Mouse (Mus musculus) lung, embryonic 16.5 days (tissue): ENCODE results near the gene Zpr1. TPM values are rescaled to one million over a fixed set of nuclear protein-coding genes. Genes with fewer than 3 reads are reported as not detected.
A peak's percentile ranks its signal among the peaks of the same experiment; 100 is the strongest.

Experiments
- ATAC-seq: fragments of 200-750 bp; cut with Nextera tagmentation; 2 replicates; pipeline ENCODE4 v1.8.0; 2017; ENCODE audit warnings: low read depth, mild to moderate bottlenecking, moderate library complexity
- H3K27ac ChIP-seq: fragments of 300-500 bp; sonication (generic); 2 replicates; pipeline ENCODE4 v1.5.1; 2014; ENCODE audit warnings: mild to moderate bottlenecking, control low read depth, low read length
- H3K27me3 ChIP-seq: fragments of 300-500 bp; sonication (generic); 2 replicates; pipeline ENCODE4 v1.6.1; 2014; ENCODE audit warnings: low read depth, low read length, mixed read lengths; ENCODE audit not compliant: control insufficient read depth, insufficient read depth
- H3K36me3 ChIP-seq: fragments of 300-500 bp; sonication (generic); 2 replicates; pipeline ENCODE4 v1.6.1; 2014; ENCODE audit warnings: low read length; ENCODE audit not compliant: control insufficient read depth, insufficient read depth
- H3K4me1 ChIP-seq: fragments of 300-500 bp; sonication (generic); replicated peaks from 2 replicates; pipeline ENCODE4 v1.6.1; 2014; ENCODE audit warnings: low read length, mixed read lengths; ENCODE audit not compliant: control insufficient read depth, insufficient read depth
- H3K4me2 ChIP-seq: fragments of 300-500 bp; sonication (generic); 2 replicates; pipeline ENCODE4 v1.6.1; 2014; ENCODE audit warnings: low read depth, low read length, control low read depth
- H3K4me3 ChIP-seq: fragments of 300-500 bp; sonication (generic); 2 replicates; pipeline ENCODE4 v1.5.1; 2014; ENCODE audit warnings: mild to moderate bottlenecking, low read length, control low read depth
- H3K9ac ChIP-seq: fragments of 300-500 bp; sonication (generic); 2 replicates; pipeline ENCODE4 v1.6.1; 2014; ENCODE audit warnings: low read length, control low read depth
- H3K9me3 ChIP-seq: fragments of 300-500 bp; sonication (generic); 2 replicates; pipeline ENCODE4 v1.6.1; 2016; ENCODE audit warnings: low read length; ENCODE audit not compliant: control insufficient read depth
- whole genome bisulfite sequencing: fragments of 180-500 bp; shearing (Covaris S2); extraction: QIAGEN DNeasy Blood & Tissue Kit; methylation state at CpG from one replicate; pipeline ENCODE4 v1.1.7; 2014; 5-methylcytosine and 5-hydroxymethylcytosine counted together
- polyA plus RNA-seq: library from polyadenylated mRNA; unstranded; fragments of >200 nt; fragmentation: Nextera tagmentation; extraction: Ambion mirVana; gene quantifications from 2 replicates; pipeline ENCODE4 v1.2.1, GENCODE M21; 2015

The Zpr1 gene
- polyA plus RNA-seq, 1 experiment from 2014 or later, result 44.8 TPM

DNA sequence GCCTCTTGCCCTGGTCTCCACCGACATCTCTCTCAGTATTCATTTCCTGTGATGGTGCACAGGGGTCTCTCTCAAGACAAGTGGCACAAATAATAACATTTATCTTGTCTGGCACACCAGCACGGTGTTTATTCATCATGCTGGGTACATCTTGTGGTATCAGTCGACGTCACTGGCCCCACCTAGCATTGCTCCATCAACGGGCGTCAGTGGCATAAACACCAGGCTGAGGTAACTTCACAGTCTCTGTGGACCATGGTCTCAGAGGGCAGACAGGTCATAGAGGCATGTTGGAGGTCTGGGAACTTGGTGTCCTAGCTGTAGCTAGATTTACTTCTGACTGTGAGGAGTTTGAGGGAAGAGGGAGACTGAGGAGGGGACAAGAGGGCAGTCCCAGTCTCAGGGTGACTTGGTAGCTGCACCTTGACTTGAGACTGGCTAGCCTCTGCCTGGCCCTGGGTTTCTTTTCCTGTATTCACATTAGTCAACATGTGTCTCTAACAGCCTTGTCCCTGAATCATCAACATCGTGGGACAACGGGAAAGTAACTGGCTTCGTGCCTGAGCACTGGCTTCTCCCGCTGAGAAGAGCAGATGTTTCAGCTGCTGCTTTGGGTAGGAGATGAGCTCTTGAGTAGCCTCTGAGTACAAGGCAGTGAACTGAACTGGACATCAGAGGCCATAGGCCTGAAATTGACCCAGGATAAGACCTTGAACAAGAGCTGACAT is 16.0 kb upstream of the Zpr1 start:
- no peaks in the 10 kb centered on the region for H3K9me3 ChIP-seq
- ATAC-seq, result no peak
- no peaks in the 10 kb centered on the region for H3K27me3 ChIP-seq
- H3K4me3 ChIP-seq, result no peak overlapping the region
- WGBS, result 72% methylated on average over 10 of the region's 10 CpGs
- no peak overlapping the region for H3K27ac ChIP-seq
- no peaks in the 10 kb centered on the region for H3K36me3 ChIP-seq
- H3K9ac ChIP-seq, result no peak overlapping the region
- H3K4me2 ChIP-seq, result no peak overlapping the region
- no peaks in the 10 kb centered on the region for H3K4me1 ChIP-seq

DNA sequence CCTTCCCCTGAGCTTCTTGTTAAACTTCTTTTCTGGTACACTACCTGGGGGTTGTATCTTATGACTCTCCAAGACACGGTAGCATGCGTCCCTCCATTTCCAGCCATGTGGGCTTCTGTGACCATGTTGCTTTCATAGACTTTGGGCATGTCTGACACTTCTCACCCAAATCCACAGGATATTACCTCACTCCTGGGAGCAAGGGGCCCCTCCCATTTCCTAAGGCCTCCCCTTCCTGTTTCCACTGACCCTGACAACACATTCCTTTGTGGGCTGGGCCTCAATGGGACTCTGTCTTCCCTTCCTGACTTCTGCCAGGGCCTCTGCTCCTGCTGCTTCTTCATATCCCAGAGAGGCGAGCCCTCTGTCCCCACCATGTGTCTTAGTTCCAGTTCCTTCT is 15.3 kb upstream of the Zpr1 start:
- 0 out of 2 replicates have a peak overlapping the region, but pooled peaks have one; percentile 17 for H3K27ac ChIP-seq
- H3K9ac ChIP-seq, result no peak overlapping the region
- peak; percentile 43; the same call in 1 of the 2 replicates for ATAC-seq
- no peaks in the 10 kb centered on the region for H3K9me3 ChIP-seq
- no peak overlapping the region for H3K4me3 ChIP-seq
- no peaks in the 10 kb centered on the region for H3K4me1 ChIP-seq
- no peaks in the 10 kb centered on the region for H3K27me3 ChIP-seq
- no peaks in the 10 kb centered on the region for H3K36me3 ChIP-seq
- H3K4me2 ChIP-seq, result no peak overlapping the region
- WGBS, result 70% methylated on average over 3 of the region's 3 CpGs

DNA sequence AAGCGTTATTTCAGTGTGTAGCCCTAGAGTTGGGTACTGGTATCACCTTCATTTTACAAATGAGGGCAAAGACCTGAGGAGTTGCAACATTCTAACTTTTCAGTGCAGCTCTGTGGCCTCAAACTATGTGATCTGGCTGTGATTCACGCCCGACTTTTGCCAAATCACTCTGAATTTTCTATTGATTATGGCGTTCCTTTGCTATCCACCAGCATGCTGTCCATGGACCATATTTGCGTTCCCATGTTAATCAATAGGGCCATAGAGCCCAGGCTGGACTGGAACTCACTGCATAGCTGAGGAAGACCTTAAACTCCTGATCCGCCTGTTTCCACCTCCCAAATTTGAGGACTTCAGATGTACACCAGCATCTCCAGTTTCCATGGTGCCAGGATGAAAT is 13.8 kb upstream of the Zpr1 start:
- Histone ChIP-seq H3K9me3 (no peaks in the 10 kb centered on the region), H3K9ac (no peak overlapping the region), H3K27ac (no peak overlapping the region), H3K36me3 (no peaks in the 10 kb centered on the region), H3K27me3 (no peaks in the 10 kb centered on the region), H3K4me2 (no peak overlapping the region), H3K4me3 (no peak overlapping the region), H3K4me1 (no peaks in the 10 kb centered on the region)
- WGBS, result 89% methylated on average over 6 of the region's 6 CpGs
- ATAC-seq, result no peak

DNA sequence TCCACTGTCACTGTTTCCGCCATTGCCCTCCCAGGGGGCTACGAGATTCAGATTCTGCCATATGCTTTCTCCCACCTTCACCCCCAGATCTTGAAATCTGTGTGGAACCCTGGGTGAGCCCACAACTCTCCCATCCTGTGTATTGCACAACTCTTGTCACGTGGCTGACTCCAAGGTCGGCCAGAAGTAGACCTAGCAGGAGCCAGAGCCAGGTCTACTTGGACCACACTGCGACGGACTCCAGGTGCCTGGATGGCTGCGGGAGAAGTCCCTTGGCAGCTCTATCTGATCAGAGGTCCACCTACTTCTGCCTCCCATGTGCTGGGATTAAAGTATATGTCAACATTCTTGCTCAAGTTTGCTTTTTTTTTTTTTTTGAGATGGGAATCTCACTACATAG is 11.7 kb upstream of the Zpr1 start:
- Histone ChIP-seq H3K27ac (no peak overlapping the region), H3K4me2 (no peak overlapping the region), H3K27me3 (no peaks in the 10 kb centered on the region), H3K36me3 (no peaks in the 10 kb centered on the region), H3K9ac (no peak overlapping the region), H3K4me1 (no peaks in the 10 kb centered on the region), H3K9me3 (no peaks in the 10 kb centered on the region), H3K4me3 (no peak overlapping the region)
- ATAC-seq, result no peak
- 74% methylated on average over 7 of the region's 7 CpGs for WGBS

- 35% methylated on average over 7 of the region's 7 CpGs for WGBS
- Histone ChIP-seq H3K9me3 (no peaks in the 10 kb centered on the region), H3K4me2 (no peak within 1 kb of the TSS), H3K9ac (no peak within 1 kb of the TSS), H3K27ac (no peak within 1 kb of the TSS), H3K27me3 (peaks cover 9% of the 10 kb centered on the region), H3K36me3 (no peaks in the 10 kb centered on the region), H3K4me3 (no peak within 1 kb of the TSS), H3K4me1 (peaks cover under 1% of the 10 kb centered on the region; the same call in 1 of the 2 replicates)
- no peak for ATAC-seq
Measured at GRCm38 (mm10) chr9:46268343-46268873, 4.5 kb upstream of the Zpr1 start, which contains the start of gene Apoa5. Gene Apoa5 (plus strand): TSS chr9:46268633.

DNA sequence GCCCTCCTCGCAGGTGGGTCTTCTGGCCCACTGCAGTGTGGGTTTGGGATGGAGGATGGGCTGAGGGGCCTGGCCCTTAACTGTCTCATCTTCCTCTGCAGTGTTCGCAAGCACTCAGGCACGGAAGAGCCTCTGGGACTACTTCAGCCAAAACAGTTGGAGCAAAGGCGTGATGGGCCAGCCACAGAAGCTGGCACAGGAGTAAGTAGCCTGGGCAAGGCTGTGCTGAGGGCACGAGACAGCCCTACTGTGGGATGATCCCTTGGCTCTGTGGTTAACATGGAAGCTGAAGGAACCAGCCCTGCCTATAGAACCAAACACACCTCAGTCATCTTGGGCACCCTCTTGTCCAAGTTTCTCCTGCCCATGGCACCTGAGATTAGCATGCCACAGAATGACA is 3.7 kb upstream of the Zpr1 start:
- Histone ChIP-seq H3K27me3 (peaks cover 9% of the 10 kb centered on the region), H3K9me3 (no peaks in the 10 kb centered on the region), H3K4me2 (no peak overlapping the region), H3K4me1 (peaks cover 6% of the 10 kb centered on the region), H3K9ac (no peak overlapping the region), H3K36me3 (no peaks in the 10 kb centered on the region), H3K27ac (no peak overlapping the region), H3K4me3 (no peak overlapping the region)
- no peak for ATAC-seq
- whole genome bisulfite sequencing, result 86% methylated on average over 5 of the region's 5 CpGs

- no peak for ATAC-seq
- Histone ChIP-seq H3K4me3 (no peak overlapping the region), H3K36me3 (peaks cover 7% of the 10 kb centered on the region), H3K4me2 (no peak overlapping the region), H3K27ac (no peak overlapping the region), H3K27me3 (peaks cover 9% of the 10 kb centered on the region), H3K4me1 (peaks cover 6% of the 10 kb centered on the region), H3K9ac (no peak overlapping the region), H3K9me3 (no peaks in the 10 kb centered on the region)
- WGBS, result 91% methylated on average over 4 of the region's 4 CpGs
Measured at GRCm38 (mm10) chr9:46270782-46271181, 2.1 kb upstream of the Zpr1 start.

DNA sequence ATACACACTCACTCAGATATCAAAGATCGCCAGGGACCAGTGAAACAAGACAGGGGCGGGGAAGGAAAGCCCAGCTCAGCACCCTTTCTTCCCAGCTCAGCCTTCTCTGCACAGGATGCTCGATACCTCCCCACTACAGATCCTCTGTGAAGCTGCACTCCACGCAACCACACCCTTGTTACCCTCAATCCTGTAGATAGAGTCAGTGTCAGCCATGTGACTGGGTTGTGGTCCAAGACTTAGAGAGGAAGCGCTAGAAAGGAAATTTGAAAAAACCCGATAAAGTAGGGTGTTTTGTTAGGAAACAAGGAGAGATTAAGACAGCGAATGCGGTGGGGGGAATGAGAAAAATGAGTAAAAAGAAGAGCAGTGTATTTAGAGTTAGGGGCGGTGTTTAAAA is 794 bp upstream of the Zpr1 start:
- peaks cover 9% of the 10 kb centered on the region for H3K27me3 ChIP-seq
- 74% methylated on average over 9 of the region's 9 CpGs for WGBS
- no peak overlapping the region for H3K27ac ChIP-seq
- ATAC-seq, result no peak
- no peak overlapping the region for H3K9ac ChIP-seq
- no peak overlapping the region; the same call in 1 of the 2 replicates for H3K4me3 ChIP-seq
- no peaks in the 10 kb centered on the region for H3K9me3 ChIP-seq
- peak overlapping the region; percentile 63; the same call in 1 of the 2 replicates for H3K4me2 ChIP-seq
- H3K36me3 ChIP-seq, result peaks cover 18% of the 10 kb centered on the region
- peaks cover 6% of the 10 kb centered on the region for H3K4me1 ChIP-seq

DNA sequence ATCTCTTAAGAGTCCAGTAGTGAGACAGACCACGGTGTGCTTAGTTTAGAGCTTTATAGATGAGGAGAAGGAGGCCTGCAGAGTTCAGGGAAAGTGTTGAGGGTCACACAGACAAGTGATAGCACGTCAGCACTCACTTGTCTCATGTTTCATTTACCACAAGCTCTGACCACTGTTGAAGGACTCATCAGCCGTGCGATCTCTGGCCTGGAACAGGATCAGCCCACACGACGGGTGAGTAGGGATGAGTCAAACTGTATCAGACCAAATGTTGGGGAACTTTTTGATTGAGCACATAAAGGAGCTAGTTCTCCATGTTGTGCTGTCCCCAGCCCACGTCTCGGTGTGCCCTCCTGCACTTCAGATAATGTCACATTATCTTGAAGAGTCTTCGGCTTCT is 1.6 kb downstream of the Zpr1 start:
- H3K36me3 ChIP-seq, result peaks cover 26% of the 10 kb centered on the region
- 78% methylated on average over 9 of the region's 9 CpGs for WGBS
- no peak overlapping the region for H3K9ac ChIP-seq
- ATAC-seq, result no peak
- peaks cover 9% of the 10 kb centered on the region for H3K27me3 ChIP-seq
- no peaks in the 10 kb centered on the region for H3K9me3 ChIP-seq
- peaks cover 6% of the 10 kb centered on the region for H3K4me1 ChIP-seq
- no peak overlapping the region for H3K4me3 ChIP-seq
- no peak overlapping the region for H3K27ac ChIP-seq
- H3K4me2 ChIP-seq, result no peak overlapping the region
